Comparison of ENCODE assay signal across 34 mouse cellular contexts in the genomic region with DNA sequence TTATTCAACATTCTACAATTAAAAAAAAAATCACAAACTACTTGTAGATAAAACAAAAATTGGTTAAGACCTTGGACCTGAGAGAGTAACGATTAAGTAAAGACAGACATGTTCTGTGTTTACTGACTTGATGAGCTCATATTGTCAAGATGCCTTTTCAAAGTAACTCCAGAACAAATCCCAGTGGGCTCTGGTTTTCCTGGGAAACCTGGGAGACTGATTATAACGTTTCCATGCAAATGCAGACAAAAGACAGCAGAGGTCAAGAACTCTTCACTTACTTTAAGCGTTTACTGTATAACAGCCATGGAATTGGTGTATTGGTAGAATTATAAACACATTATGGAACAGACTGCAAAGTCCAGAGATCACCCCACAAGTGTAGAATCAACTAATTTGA.
"Had no signal": no experiment of that assay in that cellular context is flagged by ENCODE, and none has a peak within 500 bp of the region (broad histone marks: within the 10 kb centered on the region; RNA-seq: fewer than 3 reads in every experiment).

No protein-coding gene starts in this region.

- H3K4me2 ChIP-seq: heart, embryonic 11.5 days; heart, embryonic 13.5 days; heart, embryonic 15.5 days; hindbrain, embryonic 12.5 days; hindbrain, embryonic 13.5 days; hindbrain, embryonic 14.5 days; hindbrain, embryonic 15.5 days; intestine, embryonic 15.5 days; kidney, embryonic 15.5 days had no signal

- DNase-seq: heart, postnatal 10 days; heart, postnatal 14 days; heart, postnatal 36 days; heart, postnatal 4 days; kidney, adult 11 months; kidney, adult 18-20 months; kidney, adult 2 months; kidney, adult 8-10 months; kidney, adult 9 months; kidney, postnatal 10 days; kidney, postnatal 14 days; kidney, postnatal 25 days; kidney, postnatal 36 days; kidney, postnatal 4 days; layer of hippocampus, adult 9-11 months; layer of hippocampus, postnatal 36 days had no signal

- H3K27ac ChIP-seq: heart, embryonic 13.5 days; heart, embryonic 15.5 days; hindbrain, embryonic 10.5 days; hindbrain, embryonic 12.5 days; hindbrain, embryonic 13.5 days; hindbrain, embryonic 14.5 days; hindbrain, embryonic 15.5 days; hindbrain, postnatal 0 days; intestine, embryonic 15.5 days; kidney, embryonic 15.5 days; kidney, postnatal 0 days; layer of hippocampus, adult 2 months; left cerebral cortex, adult 2 months had no signal

- ATAC-seq: hindbrain, embryonic 16.5 days; hindbrain, postnatal 0 days; inflammation-experienced regulatory T-cells, adult 6 months; intestine, embryonic 15.5 days; intestine, embryonic 16.5 days; intestine, postnatal 0 days had no signal

- H3K27me3 ChIP-seq: heart, embryonic 13.5 days; heart, embryonic 15.5 days; hindbrain, embryonic 12.5 days; hindbrain, embryonic 13.5 days; hindbrain, embryonic 15.5 days; intestine, embryonic 15.5 days; kidney, embryonic 15.5 days had no signal

- H3K4me3 ChIP-seq: heart, embryonic 13.5 days; heart, embryonic 15.5 days; hindbrain, embryonic 10.5 days; hindbrain, embryonic 12.5 days; hindbrain, embryonic 13.5 days; hindbrain, embryonic 15.5 days; intestine, embryonic 15.5 days; kidney, embryonic 15.5 days; layer of hippocampus, adult 2 months; left cerebral cortex, adult 2 months had no signal

- H3K9ac ChIP-seq: heart, embryonic 13.5 days; heart, embryonic 15.5 days; hindbrain, embryonic 12.5 days; hindbrain, embryonic 13.5 days; hindbrain, embryonic 14.5 days; hindbrain, embryonic 15.5 days; intestine, embryonic 15.5 days; kidney, embryonic 15.5 days had no signal

- H3K9me3 ChIP-seq: heart, embryonic 13.5 days; heart, embryonic 15.5 days; hindbrain, embryonic 12.5 days; hindbrain, embryonic 13.5 days; hindbrain, embryonic 15.5 days; intestine, embryonic 15.5 days; kidney, embryonic 15.5 days had no signal

- H3K36me3 ChIP-seq: heart, embryonic 15.5 days; intestine, embryonic 15.5 days had no signal

- H3K4me1 ChIP-seq: hindbrain, embryonic 12.5 days; hindbrain, embryonic 13.5 days; hindbrain, embryonic 15.5 days; intestine, embryonic 15.5 days; kidney, embryonic 15.5 days had no signal
